Mouse (Mus musculus): ENCODE measurements around the gene Lhfpl5.

Lhfpl5 gene

GRCm38 (mm10) chr17:28572941-28573340 lies 2.5 kb upstream of the Lhfpl5 start:
- DNase-seq: no peak

DNA sequence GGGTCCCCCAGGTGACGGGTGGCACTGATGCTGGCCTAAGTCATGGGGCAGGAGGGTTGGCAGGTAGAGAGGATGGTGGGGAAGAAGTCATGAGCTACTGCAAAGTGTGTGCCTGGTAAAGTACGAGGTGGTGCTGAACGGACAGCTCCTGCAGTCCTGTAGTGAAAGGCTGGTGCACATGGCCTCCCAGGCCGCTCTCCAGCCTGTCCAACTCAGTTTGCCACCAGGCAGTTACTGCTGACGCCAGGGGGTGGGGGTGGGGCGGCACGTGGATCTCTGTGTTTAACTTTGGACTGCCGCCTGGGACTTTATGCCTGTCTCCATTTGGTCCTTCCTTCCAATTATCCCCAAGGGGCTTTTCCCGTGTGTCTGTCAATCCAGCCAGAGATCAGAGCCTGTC lies 5.0 kb downstream of the Lhfpl5 start:
- peak; percentile 83 to 87 for DNase-seq

DNA sequence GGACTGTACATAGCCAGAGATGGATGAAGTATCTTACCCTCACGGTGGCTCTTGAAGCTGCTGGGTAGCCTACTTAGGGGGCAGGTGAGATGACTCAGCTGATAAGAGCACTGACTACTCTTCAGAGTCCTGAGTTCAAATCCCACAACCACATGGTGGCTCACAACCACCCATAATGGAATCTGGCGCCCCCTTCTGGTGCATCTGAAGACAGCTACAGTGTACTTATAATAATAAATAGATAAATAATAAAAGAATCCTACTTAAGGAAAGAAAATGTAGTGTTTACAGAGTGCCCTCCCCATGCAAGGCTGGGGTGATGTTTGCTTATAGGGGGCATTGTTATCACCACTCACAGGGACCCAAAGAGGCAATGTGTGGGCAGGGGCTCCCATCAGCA lies 5.6 kb downstream of the Lhfpl5 start:
- no peak for DNase-seq

- no peak for DNase-seq
Measured at GRCm38 (mm10) chr17:28586509-28586908, 11.1 kb downstream of the Lhfpl5 start.

DNA sequence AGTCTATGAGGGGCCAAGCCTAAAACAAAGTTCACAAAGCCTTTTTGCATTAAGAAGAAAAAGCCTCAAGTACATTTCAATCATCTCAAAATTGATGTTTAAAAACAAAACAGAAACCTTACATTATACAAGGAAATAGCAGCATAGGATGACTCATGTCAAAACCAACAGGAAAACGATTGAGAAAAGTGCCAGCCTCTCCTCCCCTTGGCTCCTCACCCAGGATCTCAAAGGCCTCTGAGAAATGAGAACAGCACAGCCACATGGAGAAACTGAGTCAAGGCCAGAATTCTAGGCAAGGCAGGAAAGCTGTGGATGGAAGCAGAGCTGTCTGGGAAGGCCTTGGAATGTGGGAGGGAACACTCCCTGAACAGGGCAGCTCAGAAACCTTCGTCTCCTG lies 13.2 kb downstream of the Lhfpl5 start:
- no peak for DNase-seq

GRCm38 (mm10) chr17:28590596-28590995 lies 15.2 kb downstream of the Lhfpl5 start:
- DNase-seq: no peak

DNA sequence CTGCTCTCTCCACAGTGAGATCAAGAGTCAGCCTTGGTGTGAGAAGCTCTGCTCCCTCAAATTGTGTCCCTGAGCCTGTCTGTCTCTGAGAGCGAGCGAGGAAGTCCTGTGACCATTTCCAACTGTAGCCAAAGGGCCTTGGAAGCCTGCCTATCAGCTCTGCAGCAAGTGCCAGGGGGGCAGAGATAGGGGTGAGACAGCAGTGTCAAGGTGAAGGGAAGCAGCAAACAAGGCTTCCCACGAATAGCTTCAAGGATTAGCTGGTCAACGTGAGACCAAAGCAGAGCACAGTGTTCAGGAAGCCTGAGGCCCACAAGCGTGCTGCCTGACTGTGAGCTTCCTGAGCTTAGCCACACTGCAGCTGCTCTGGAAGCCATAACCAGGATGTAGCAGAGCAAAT lies 16.0 kb downstream of the Lhfpl5 start:
- DNase-seq: no peak

- peak; percentile 75 to 79 for DNase-seq
Measured at GRCm38 (mm10) chr17:28592998-28593397, 17.6 kb downstream of the Lhfpl5 start.

GRCm38 (mm10) chr17:28593965-28594364 lies 18.5 kb downstream of the Lhfpl5 start:
- DNase-seq: no peak

DNA sequence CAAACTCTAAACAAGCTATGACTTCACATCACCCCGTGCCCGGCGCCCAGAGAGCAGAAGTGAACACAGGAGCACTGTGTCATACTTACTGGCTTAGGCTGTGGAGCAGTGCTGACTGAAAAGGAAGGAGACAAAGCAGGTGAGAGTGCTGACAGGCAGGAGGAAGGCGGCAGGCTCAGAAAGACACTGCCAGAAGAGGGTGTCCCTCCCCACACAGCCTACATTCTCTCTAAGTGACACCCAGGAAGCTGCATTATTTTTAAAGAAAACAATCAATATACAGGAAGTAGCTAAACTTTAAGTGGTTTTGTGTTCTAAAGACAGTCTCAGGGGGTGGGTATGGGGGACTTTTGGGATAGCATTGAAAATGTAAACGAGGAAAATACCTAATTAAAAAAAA lies 25.3 kb downstream of the Lhfpl5 start:
- DNase-seq: no peak

DNA sequence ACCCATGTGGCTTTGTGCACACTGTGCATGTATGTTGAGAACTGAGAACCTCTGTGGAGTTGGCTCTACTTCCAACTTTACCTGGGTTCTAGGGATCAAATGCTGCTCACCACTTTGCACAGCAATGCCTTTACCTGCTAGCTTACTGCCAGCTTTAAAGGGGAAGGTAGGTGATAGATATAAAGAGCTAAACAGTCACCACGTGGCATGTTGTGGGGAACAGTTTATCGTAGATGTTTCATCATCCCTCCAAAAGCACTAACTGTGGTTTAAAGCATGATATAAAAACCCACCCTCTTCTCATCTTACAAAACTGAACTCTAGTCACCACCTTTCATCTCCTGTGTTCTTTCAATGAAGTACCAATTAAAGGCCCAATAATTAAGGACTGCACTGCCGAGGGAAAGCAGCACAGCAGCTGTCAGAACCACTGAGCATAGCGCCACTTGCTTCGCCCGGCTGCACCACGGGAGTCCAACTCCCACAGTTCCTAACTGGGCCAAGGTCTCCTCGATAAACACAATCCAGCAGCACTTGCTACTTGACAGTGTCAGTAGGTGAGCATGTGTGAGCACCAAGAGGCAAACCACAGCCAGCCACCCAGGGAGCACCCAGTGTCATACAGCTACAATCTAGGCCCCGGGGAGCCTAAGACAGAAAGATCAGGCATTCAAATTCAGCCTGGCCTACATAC lies 26.3 kb downstream of the Lhfpl5 start:
- DNase-seq: no peak

DNA sequence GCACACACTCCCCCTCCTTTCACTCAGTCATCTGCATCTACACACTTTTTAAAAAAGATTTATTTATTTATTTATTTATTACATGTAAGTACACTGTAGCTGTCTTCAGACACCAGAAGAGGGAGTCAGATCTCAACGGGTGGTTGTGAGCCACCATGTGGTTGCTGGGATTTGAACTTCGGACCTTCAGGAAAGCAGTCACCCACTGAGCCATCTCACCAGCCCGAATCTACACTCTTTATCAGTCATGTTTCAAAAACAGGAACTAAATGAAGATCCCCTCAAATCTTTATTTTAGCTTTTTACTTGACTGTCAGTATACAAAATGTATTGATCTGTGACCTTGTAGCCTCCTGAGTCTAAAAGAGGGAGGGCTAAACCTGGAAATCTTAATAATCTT lies 34.1 kb downstream of the Lhfpl5 start:
- no peak for DNase-seq

GRCm38 (mm10) chr17:28612603-28613002 lies 37.2 kb downstream of the Lhfpl5 start:
- DNase-seq: no peak

DNA sequence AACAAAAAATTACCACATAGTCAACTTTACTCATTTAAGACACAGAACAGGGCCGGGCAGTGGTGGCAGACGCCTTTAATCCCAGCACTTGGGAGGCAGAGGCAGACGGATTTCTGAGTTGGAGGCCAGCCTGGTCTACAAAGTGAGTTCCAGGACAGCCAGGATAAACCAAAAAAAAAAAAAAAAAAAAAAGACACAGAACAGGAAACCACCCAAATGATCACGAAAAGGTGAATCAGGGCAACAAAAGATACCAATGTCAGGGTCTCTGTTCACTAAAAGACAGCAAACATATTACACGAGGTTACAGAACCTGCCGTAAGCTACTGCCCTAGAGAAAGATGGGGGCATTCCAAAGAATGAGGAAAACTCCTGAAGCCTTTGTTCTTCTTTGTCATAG lies 37.7 kb downstream of the Lhfpl5 start:
- DNase-seq: no peak

DNA sequence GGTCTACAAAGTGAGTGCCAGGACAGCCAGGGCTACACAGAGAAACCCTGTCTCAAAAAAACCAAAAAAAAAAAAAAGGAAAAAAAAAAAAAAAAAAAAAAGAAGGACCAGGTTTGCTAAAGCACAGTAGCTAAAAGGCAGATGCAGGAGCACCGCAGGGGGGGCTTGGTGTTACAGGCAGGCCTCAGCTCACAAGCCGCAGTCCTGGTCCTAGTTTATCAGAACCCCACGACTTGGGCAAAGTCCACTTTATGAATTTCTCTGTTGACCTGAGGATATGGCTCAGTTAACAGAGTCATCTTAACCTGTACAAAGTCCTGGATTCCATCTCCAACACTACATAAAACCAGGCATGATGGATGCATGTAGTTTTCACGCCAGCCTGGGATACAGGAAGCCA lies 39.9 kb downstream of the Lhfpl5 start:
- peak in 1 of 2 experiments; percentile 20 for DNase-seq

DNA sequence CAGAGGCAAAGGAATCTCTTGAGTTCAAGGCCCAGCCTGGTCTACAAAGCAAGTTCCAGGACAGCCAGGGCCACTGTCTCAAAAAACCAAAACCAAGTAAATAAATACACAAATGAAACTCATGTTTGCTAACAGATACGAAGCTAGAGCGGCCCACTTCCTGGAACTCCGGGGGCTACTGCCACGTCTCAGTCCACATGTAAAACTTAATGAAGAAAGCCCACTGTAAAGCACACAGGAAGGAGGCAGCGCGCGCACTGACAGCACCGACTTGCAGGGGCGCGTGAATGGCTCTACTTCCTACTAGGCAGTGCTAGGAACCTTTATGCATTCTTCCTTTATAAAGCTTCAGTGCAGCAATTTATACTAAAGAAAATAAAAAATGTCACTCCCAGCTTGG lies 42.2 kb downstream of the Lhfpl5 start:
- DNase-seq: no peak

GRCm38 (mm10) chr17:28618124-28618523 lies 42.7 kb downstream of the Lhfpl5 start:
- DNase-seq: no peak

DNA sequence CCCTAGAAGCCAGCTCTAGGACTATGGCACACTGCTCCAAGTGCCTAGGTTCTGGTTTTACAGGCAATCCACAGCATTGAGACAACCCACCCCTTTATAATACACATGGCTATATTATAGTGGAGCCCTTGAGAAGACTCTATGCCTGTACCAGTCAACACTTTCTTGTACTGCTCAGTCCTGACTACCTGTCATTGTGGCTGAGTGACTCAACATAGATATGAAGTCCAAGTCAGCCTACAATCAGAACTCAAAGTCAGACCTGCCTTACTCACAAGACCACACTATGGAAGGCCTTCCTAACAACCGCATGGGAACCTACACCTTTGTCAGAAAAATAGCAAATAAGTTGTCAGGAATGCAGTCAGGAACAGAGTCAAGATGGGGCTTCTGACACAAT lies 43.3 kb downstream of the Lhfpl5 start:
- DNase-seq: no peak

DNA sequence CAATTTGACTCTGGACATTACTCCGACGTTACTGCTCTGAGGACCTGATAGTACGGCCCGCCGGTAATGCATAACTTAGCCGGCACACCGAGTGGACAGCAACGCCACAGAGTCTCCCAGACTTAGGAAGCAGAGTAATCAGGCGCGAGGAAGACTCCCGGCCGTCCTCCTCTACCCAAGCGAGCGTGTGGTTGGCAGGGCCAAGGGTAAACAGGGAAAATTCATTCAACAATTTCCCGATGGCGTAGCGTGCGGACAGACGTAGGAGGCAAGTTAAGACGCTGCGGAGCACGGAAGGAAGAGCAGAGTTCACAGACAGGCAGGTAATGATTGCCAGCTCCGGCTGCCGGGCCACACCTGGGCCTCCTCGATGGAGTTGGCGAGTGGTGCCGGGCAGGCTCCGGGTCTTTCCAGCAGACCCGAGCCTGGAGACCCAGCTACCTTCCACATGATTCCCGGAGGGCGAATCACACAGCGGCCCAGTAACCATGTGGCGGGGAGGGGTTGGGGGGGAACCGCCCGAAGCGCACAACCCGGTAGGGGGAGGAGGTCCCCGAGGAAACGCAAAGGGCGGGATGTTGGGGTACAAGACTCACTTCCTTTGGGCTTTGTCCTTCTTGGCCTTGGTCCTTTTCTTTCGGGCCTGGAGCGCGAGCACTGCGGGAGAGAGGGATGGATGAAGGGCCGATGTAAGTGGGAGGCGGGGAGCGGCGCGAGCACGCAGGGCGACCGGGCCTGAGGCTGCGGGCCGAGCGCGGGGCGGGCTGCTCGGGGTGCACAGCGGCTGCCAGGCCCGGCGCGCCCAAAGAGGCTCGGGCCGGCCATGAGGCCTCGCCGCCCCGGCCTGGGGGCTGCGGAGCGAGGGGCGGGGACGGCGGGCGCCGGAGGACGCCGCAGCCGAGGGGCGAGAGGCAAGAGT lies 46.2 kb downstream of the Lhfpl5 start:
- DNase-seq: peak; percentile 68 to 88

- DNase-seq: peak; percentile 93 to 96
Measured at GRCm38 (mm10) chr17:28622300-28622759, 46.9 kb downstream of the Lhfpl5 start, which contains the start of gene Srpk1. Srpk1 (minus strand) TSS chr17:28622709.

DNA sequence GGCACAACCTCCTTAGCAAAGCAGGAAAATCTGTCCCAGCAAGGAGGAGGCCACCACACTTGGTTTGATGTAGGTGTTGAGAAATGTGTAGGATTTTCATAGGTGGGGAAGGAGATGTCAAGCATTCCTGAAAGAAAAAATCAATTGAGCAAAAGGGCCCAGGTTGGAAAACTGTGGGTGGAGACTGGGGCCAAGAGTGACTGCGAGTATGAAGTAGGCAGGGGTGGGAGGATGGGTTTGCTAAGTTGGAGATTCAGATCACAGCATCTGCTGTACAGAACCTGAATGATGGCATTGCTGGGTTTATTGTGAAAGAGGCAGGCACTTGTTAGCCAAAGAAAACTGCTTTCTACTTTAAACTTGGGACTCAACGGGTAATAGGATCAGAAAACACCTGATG lies 49.4 kb downstream of the Lhfpl5 start:
- DNase-seq: no peak

GRCm38 (mm10) chr17:28625327-28625726 lies 49.9 kb downstream of the Lhfpl5 start:
- no peak for DNase-seq

GRCm38 (mm10) chr17:28626937-28627336 lies 51.5 kb downstream of the Lhfpl5 start:
- DNase-seq: no peak
